Mouse (Mus musculus) adrenal gland, postnatal 4 days (tissue): ENCODE measurements around the gene Pgm2. TPM values are rescaled to one million over a fixed set of nuclear protein-coding genes. Genes with fewer than 3 reads are reported as not detected.

ENCODE experiments used
- DNase-seq, 2 experiments: peaks; one replicate each; pipeline ENCODE4 v3.0.0; 2021 to 2022; ENCODE audit warnings: low spot score in 2 of 2, mixed read lengths in 2 of 2
- long read RNA-seq, 2 experiments: library from polyadenylated mRNA; stranded (forward); transcript quantifications; one replicate each; pipeline ENCODE4 v2.0.0; 2021
- total RNA-seq, 2 experiments: library from RNA; stranded (reverse); gene quantifications; 2 replicates each; pipeline ENCODE4 v1.2.3; 2021

The Pgm2 gene
- 10 to 100 TPM; 22.6 to 28.3 TPM for total RNA-seq
- long read RNA-seq, experiment 1, transcript Pgm2-201 (14 exons, 2,369 nt), result major isoform, 28 of 32 reads
- long read RNA-seq, experiment 1, partial matches to known transcripts, result 3 of 32 reads
- long read RNA-seq, experiment 1, other reads (novel, unspliced or antisense), result 1 of 32 reads
- long read RNA-seq, experiment 2, transcript Pgm2-201 (14 exons, 2,369 nt), result major isoform, 46 of 54 reads
- long read RNA-seq, experiment 2, partial matches to known transcripts, result 6 of 54 reads
- long read RNA-seq, experiment 2, other reads (novel, unspliced or antisense), result 2 of 54 reads

DNA sequence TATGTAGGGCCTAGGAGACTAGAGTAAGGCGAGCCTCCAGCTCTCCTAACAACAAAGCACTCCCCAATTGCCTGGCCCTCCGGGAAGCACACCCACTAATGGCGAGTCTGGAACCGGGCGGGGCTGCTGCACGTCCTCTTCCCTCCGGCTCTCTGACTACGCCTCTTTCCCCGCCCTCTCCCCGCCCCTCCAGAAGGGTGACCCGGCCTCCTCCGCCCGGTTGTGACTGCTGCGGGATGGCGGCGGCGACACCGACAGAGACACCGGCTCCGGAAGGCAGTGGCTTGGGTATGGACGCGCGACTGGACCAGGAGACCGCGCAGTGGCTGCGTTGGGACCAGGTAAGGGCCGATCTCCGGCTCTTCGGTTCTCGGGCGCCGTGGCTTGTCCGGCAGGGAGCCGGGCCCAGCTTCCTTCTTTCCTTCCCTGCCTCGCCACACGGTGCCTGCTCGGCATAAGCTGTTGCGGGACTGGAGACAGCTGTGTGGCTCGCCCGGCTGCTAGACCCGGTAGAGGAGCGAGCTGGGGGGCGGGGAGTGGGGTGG is at the start of gene Pgm2:
Gene Pgm2 (plus strand): TSS at position 203 of the 545 bp plus-strand sequence.
- DNase-seq, result peak; percentile 60 to 79

DNA sequence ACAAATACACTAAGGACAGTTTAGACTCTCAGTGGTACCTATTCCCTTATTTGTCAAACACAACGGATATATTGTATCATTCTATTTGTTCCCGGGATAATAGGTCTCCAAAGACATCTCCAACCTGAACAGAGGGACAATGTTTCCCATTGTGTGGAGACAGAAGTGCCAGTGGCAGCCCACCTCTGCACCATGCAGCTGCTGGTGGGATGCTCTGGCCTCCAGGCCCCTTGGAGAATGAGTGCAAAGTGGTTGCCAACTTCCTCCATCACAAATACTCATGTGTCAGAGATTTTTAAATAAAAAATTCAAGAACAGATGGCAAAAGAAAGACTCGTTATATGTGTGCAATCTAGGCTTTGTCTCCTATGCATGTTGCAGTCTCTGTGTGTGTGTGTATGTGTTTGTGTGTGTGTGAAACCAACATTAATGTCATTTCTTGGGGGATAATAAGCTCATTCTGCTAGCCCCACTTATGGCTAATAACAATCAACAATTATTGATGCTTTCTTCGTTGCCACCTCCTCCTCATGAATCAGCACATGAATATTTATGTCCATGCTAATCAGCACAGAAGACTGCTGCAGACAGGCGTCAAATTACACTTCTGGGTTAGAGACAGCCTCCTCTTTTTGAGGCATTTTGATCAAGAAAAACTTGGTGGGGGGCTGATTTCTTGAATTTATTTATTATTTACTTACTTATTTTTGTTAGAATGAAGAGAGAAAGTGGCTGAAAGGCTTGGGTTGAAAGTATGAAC is 48.9 kb upstream of the Pgm2 start:
- no peak for DNase-seq

DNA sequence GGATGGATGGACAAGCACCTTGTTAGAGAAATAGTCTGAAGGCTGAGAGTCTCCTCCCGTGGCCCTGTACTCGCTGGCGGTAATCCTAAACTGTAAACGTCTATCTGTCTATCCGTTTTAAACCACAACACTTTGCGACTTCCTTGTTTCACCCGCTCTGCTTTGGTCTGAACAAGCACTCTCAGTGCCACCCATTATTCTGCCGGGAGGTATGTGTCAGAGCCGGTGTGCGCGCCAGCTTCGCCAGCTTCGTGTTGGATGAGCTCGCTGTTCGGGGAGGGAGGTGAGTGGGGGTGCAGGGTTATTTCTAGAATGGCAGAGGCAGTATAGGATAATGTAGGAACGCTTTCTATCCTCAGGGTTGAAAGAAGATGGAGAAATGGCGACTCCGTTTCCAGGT is 48.0 kb upstream of the Pgm2 start:
- DNase-seq, result no peak

DNA sequence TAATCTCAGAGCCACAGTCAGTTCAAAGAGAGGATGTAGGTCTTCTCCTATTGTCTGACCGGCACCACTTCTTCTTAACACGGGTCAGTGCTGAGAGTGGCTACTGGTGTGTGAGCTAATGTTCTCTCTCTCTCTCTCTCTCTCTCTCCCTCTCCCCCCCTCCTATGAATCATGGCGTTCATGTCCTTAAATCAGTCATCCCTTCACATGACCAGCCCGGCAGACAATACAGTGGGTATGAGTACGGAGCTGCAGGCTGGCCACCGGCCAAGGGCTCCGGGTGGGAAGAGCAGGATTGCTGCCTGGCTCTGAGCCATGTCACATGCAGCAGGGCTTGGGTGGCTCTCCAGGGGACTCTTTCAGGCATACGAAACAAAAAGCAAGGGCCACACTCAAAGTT is 47.2 kb upstream of the Pgm2 start:
- DNase-seq, result peak; percentile 28 to 34

DNA sequence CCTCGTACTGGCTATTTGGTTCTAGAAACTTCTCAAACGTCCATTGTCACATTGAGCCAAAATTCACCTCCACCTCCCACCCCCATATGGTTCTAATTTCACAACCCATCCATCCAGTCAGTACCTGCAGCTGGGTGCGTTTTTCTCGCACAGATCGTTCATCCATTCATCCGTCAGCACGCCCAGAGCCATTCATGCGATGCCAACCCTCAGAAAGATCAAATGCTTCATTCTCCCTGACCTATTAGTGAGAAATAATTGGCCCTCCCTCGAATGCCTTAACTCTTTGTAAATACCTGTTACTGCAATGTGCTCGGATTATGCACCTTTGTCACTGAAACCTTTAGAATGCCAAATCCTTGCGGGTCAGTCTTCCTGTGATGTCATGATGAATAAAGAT is 45.8 kb upstream of the Pgm2 start:
- no peak for DNase-seq

DNA sequence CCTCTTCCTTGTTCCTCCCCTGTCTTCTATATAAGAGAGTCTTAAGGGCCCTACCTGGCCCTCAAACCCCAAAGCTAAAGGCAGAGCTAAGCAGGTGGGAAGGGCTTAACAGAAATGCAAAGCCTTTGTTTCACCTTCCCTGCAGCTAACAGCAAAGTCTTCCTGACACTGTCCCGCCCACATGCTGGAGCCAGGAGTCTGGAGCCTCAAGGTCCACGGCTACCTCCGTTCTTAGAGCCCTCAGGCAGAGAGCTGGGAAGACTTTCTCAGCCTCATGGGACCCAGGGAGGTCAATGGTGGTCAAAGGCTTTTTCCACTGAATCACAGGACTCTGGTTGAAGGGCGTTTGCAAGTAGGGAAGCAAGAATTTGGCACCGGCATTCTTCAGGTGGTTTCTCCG is 44.8 kb upstream of the Pgm2 start:
- DNase-seq, result no peak

DNA sequence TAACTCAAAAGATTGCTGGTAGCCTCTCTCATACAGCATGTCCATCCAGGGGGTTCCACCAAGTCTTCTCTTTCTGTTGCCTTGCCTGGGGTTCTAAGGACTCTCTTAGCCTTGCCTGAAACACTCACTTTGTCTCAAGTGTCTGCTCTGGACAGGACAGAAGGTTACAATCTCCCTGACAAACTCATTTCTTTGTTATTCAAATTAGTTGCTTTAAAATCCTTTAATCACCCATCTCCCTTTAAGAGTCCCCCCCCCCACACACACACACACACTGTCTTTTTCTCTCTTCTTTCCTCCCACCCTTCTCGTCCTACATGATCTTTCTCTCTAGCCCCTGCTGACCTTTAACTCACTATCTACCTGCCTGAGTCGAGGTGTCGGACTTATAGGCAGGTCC is 44.1 kb upstream of the Pgm2 start:
- DNase-seq, result no peak

DNA sequence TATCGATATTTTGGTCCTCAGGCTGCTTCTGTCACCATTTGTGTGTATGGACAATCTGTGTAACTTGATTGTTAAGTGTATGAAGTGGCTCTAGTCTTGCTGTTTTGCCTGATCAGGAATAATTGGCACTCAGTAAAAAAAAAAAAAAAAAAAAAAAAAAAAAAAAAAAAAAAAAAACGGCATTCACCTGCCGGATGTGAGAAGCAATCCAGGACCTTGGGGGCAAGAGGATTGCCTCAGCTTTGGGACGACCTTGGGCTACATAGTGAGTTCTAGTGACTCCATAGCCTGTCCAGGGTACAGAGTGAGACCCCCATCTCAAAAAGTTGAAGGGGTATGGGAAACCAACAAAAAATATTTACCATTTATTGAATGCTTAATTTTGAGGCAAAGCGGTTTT is 43.5 kb upstream of the Pgm2 start:
- no peak for DNase-seq

DNA sequence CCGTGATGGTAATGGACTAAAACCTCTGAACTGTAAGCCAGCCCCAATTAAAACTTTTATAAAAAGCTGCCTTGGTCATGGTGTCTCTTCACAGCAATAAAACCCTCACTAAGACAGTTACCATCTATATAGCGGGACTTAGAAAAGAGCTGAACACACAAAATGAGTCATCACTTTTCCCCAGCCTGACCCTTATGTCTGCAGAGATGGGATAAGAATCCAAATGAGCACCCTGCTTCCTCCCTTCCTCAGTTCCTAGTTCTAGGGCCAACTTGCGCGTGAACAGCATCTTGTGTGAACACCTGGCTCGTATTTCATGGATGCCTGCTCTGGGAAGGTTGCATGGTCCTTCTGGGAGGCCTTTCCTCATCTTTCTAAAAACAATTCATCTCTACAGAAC is 39.7 kb upstream of the Pgm2 start:
- DNase-seq, result no peak

DNA sequence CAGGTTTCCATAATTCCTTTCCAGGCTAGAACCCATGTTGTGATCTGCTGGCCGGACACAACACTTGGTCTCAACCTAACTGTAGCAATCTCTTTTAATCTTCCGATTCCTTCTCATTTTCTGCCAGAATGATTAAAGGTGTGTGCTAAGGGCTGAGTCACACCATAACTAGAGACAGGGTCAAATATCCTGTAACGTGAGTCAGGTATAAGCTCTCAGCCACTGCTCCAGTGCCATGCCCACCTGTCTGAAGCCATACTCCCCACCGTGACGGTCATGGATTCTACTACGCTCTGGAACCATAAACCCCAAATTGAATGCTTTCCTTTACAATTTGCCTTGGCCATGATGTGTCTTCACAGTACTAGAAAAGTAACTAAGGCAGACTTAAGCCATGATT is 36.5 kb upstream of the Pgm2 start:
- no peak for DNase-seq

DNA sequence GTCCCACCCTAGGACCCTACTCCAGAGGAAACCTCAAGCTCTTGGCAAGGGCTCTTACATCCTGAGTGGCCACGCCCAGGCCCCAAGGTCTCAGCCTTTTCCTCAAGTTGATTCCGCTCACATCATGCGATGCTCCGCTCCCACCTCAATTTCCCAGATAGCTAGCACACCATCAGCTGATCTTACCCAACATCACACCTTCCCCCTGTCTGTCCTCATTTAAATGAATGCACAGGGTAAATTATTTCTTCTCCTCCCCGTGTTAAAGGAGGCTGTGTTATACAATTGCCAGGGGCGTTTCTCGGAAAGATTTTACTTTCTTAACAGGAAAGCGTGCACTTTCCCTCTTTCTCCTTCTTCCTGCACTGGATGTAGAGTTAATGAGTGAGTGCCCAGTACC is 31.9 kb upstream of the Pgm2 start:
- no peak for DNase-seq

DNA sequence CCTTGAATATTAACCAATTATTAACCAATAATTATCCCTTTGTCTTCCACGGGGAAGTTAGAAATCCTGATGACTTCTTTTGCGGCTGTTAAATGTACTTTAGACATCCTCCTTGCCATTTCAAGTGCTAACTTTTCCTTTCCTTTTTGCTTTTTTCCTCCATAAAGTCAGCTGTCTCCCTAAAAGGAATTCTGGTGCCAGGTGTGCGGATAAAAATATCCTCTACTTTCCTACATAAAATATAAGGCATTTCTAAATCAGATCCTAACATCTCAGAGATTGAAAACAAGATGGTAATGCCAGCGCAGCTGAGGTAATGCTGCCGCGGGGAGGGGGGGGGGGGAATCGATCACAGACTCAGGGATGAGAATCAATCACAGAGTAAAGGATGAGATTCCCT is 31.1 kb upstream of the Pgm2 start:
- DNase-seq, result no peak

DNA sequence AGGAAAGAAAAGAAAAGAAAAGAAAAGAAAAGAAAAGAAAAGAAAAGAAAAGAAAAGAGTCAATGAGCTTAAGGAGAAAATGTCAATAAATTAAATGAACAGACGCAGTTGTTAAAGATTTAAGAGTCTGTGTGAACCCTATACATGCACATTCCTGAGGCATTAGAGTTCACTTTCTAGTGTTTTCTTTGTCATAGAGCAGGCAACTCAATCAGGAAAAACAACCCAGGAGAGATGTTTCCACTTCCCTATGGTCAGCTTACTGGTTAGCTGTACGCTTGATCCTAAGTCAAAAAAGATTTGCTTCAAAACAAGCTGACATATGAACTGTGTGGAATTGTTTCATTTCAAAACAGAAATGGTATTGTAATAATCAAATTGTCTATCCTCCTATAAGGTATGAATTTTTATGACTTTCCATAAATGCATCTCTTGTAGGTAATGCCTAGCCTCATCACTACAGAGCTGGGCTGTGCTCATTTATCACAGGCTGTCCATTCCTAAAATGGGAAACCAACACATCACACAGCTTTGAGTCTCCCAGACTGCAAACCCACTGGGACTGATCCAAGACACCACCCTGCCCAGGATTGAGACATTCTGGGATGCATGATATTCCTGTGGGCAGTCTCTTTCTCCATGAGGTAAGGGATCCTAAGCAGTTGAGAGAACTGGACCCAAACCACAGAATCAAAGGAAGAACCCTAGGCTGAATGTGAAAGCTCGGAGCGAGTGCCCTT is 29.7 kb upstream of the Pgm2 start:
- no peak for DNase-seq

DNA sequence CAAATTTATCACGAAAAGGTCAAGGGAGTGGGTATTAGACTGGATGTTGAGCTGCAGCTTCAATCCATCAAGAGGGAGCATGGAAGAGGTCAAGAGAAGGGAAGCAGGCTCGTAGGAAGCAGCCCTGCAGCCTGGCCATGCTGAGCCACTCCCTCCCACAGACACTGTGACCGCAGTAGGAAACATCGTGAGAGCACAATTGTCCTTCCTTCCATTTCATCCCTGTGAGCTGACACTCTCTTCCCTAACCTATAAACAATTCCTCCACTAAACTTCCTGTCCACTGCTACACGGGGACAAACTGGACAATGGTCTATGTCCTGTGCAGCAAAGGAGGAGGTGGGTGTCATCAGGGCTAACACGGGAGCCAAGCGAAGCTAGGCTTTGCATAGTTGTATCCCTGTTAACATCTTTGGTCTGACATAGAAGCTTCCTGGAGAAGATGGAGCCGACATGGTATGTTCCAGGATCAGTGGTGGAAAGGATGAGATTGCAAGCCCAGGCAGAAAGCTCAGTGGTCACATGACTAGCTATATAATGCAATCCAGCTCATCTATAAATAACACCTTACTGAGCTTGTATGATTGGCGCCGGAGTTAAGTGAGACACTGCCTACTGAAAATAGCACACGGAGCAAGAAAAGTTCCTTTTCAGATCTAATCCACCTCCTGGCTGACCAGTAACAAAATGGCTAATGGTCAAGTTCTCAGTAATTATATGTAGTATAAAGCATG is 29.0 kb upstream of the Pgm2 start:
- DNase-seq, result no peak

DNA sequence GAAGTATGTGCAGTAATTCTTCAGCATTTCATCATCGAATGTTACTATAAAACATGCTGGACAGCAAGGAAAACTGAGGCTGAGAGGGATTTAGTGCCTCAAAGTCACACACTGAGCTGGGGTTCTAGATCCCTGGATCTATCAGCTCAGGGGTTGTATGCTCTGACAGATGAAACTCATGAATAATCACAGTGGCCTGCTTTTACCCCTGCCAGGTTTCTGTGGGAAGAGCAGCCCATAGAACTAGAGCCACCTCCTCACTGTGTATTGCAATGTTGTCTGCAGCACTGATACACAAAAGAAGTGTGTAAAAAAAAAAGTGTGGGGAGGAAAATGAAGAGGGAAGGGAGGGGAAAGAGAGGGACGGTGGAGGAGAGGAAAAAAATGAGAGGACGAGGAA is 28.3 kb upstream of the Pgm2 start:
- DNase-seq, result no peak

DNA sequence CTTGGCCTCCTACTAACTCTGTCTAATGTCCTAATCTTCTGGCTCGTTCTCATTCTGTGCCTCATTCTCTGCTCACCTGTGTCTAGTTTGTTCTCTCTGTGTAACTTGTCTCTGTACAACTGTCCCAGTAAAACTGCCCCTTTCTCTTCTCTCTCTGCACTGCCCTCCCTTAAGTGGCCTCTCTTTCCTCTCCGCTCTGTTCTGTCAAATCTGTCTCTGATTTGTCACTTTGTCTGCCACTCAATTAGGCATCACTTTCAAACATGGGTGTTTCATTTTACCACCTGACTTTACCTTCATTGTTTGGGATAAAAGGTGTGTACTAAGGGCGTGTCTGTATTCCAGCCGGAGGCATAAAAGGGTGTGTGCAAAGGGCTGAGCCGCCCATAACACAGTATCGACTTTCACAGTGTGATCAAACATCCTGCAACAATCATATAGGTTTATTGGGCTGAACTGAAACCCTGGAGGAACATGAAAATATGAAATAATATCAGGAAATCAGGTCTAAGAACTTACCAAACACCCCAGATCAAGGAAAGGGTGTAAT is 27.2 kb upstream of the Pgm2 start:
- DNase-seq, result no peak

DNA sequence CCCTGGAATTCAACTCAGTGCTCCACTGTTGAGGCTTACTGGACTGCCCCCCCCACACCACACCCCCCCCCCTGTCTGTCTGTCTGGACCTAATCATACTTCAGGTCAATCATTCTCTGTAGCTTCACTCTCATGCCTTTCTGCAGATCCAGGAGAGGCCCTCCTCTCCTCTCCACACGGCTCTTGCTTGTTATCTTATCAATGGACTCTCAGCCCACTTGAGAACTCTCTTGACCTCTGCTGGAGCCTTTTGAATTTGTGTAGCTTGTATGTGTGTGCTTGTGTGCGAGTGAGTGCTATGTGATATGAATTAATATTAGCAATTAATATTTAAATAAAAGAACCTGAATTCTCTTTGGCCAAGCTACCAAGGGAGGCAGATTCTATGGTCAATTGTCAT is 26.6 kb upstream of the Pgm2 start:
- DNase-seq, result no peak

DNA sequence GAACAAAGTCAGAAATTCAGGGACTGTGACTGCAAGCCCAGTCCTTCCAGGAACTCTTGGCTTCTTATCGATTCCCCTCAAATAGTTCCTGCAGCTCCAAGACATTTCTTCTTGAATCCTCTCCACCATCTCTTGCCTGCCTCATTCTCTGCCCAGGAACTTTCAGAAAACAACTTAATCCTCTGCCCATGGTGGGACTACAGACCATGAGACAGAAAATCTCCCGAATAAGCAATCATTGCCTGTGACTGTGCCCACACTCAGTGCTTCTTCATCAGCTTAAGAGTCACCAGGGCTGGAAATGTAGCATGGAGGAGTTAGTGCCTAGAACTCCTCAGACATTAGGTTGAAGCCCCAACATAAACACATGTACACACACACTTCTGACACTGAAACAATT is 25.2 kb upstream of the Pgm2 start:
- DNase-seq, result no peak

DNA sequence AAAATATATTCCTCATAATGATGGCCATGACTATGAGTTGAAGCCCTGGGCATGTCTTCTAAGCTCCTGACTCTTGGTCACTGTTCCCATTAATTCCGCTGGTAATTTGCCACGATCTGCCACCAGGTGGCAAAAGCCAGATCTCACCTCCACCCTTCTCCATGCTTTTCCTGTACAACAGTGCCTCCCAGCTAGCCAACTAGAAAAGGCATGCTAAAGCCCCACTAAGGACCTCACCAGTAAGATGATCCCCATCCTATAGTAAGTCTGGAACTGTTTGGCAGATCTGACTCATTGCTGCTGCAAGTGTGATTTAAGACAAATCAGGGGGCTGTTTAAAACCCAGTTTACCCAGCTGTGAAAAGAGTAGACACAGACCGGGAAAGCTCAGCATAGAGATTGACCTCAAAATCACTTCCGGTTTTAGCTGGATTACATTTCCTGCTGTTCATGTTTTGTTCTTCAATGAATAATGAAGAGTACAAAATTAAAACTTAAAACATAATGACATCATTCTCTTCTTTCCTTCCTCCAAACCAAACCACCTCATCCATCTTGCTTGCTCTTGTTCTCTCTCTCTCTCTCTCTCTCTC is 22.6 kb upstream of the Pgm2 start:
- DNase-seq, result peak in 1 of 2 experiments; percentile 34

DNA sequence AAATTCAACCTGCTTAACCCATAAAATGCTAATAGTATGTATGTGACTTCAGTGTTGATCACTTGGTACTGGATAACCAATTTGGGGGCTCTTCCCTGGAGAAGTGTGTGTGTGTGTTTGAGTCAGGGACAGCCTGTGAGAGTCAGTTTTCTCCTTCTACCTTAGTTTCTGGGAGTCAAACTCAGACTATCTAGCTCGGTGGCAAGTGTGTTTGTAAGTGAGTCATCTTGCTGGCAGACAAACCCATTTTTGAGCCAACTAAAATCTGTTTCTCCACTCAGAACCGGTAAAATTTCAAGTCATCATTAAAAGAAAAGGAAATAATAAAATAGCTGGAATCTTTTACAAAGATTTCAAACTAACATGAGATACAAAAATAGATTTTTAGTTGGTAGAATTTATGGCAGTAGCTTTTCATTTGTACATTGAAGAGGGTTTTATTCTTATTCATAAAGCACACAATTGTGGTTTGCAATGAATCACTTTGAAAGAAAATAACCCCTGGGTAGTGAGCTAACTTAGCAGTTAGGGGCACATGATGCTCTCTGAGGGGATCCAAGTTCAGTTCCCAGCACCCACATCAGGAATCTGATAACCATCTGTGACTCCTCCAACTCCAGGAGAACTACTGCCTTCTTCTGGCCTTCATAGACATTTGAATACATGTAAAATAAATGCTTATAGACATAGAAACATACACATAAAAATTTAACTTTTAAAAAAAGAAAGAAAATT is 21.8 kb upstream of the Pgm2 start:
- no peak for DNase-seq
